Mouse (Mus musculus) hindbrain, embryonic 11.5 days (tissue): Measurements from ENCODE around the gene Col19a1. TPM values are rescaled to one million over a fixed set of nuclear protein-coding genes. Genes with fewer than 3 reads are reported as not detected.

Experiments used
- ATAC-seq: fragments of 200-750 bp; cut with Nextera tagmentation; 2 replicates; pipeline ENCODE4 v1.8.0; 2017; ENCODE audit warnings: mild to moderate bottlenecking, moderate TSS enrichment, moderate library complexity; ENCODE audit not compliant: low FRiP score
- DNase-seq: peaks from one replicate; pipeline ENCODE4 v3.0.0-alpha.2; 2015; ENCODE audit warnings: low spot score
- H3K27ac ChIP-seq: fragments of 300-500 bp; sonication (generic); 2 replicates; pipeline ENCODE4 v1.5.1; 2014; ENCODE audit warnings: mild to moderate bottlenecking, low read depth, low read length
- H3K27me3 ChIP-seq: fragments of 300-500 bp; sonication (generic); 2 replicates; pipeline ENCODE4 v1.6.1; 2014; ENCODE audit warnings: mild to moderate bottlenecking, low read length, moderate library complexity, mixed read lengths; ENCODE audit not compliant: control insufficient read depth, insufficient read depth
- H3K36me3 ChIP-seq: fragments of 300-500 bp; sonication (generic); 2 replicates; pipeline ENCODE4 v1.6.1; 2014; ENCODE audit warnings: mild to moderate bottlenecking, low read length, moderate library complexity, mixed read lengths; ENCODE audit not compliant: control insufficient read depth, insufficient read depth
- H3K4me1 ChIP-seq: fragments of 300-500 bp; sonication (generic); replicated peaks from 2 replicates; pipeline ENCODE4 v1.6.1; 2014; ENCODE audit warnings: low read length, mixed read lengths; ENCODE audit not compliant: control insufficient read depth, insufficient read depth
- H3K4me2 ChIP-seq: fragments of 300-500 bp; sonication (generic); replicated peaks from 2 replicates; pipeline ENCODE4 v1.6.1; 2014; ENCODE audit warnings: mild to moderate bottlenecking, low read depth, low read length
- H3K4me3 ChIP-seq: fragments of 300-500 bp; sonication (generic); 2 replicates; pipeline ENCODE4 v1.5.1; 2014; ENCODE audit warnings: low read depth, low read length
- H3K9ac ChIP-seq: fragments of 300-500 bp; sonication (generic); 2 replicates; pipeline ENCODE4 v1.6.1; 2014; ENCODE audit warnings: low read depth, low read length
- H3K9me3 ChIP-seq: fragments of 300-500 bp; sonication (generic); 2 replicates; pipeline ENCODE4 v1.6.1; 2016; ENCODE audit warnings: low read length; ENCODE audit not compliant: control insufficient read depth
- WGBS: fragments of 180-500 bp; shearing (Covaris S2); extraction: QIAGEN DNeasy Blood & Tissue Kit; methylation state at CpG from one replicate; pipeline ENCODE4 v1.1.7; 2014; 5-methylcytosine and 5-hydroxymethylcytosine counted together
- polyA plus RNA-seq: library from polyadenylated mRNA; unstranded; fragments of >200 nt; fragmentation: Nextera tagmentation; extraction: Ambion mirVana; gene quantifications from 2 replicates; pipeline ENCODE4 v1.2.1, GENCODE M21; 2014

The Col19a1 gene
- polyA plus RNA-seq, 1 experiment from 2014 or later, result 0.20 TPM

- no peaks in the 10 kb centered on the region for H3K9me3 ChIP-seq
- WGBS, result 81% methylated on average over 13 of the region's 13 CpGs
- no peak overlapping the region for H3K4me2 ChIP-seq
- H3K27me3 ChIP-seq, result no peaks in the 10 kb centered on the region
- DNase-seq (no peak), ATAC-seq (peak; percentile 85)
- no peaks in the 10 kb centered on the region for H3K4me1 ChIP-seq
- no peak overlapping the region for H3K4me3 ChIP-seq
- H3K9ac ChIP-seq, result no peak overlapping the region
- H3K27ac ChIP-seq, result no peak overlapping the region
- H3K36me3 ChIP-seq, result no peaks in the 10 kb centered on the region
Observed at GRCm38 (mm10) chr1:24349462-24350217, 237.6 kb downstream of the Col19a1 start.

GRCm38 (mm10) chr1:24347621-24348160 lies 239.6 kb downstream of the Col19a1 start:
- Histone ChIP-seq H3K27ac (no peak overlapping the region), H3K4me3 (no peak overlapping the region), H3K9me3 (no peaks in the 10 kb centered on the region), H3K36me3 (no peaks in the 10 kb centered on the region), H3K9ac (no peak overlapping the region), H3K4me1 (no peaks in the 10 kb centered on the region), H3K4me2 (no peak overlapping the region), H3K27me3 (no peaks in the 10 kb centered on the region)
- WGBS, result 73% methylated on average over 5 of the region's 5 CpGs
- DNase-seq (no peak), ATAC-seq (no peak)

- Histone ChIP-seq H3K4me1 (no peaks in the 10 kb centered on the region), H3K4me2 (no peak overlapping the region), H3K4me3 (no peak overlapping the region), H3K36me3 (no peaks in the 10 kb centered on the region), H3K27ac (no peak overlapping the region), H3K9me3 (no peaks in the 10 kb centered on the region), H3K9ac (no peak overlapping the region), H3K27me3 (no peaks in the 10 kb centered on the region)
- ATAC-seq (no peak), DNase-seq (no peak)
- 87% methylated on average over 10 of the region's 10 CpGs for WGBS
Observed at GRCm38 (mm10) chr1:24337556-24338275, 249.6 kb downstream of the Col19a1 start.

- H3K27ac ChIP-seq, result no peak overlapping the region
- H3K36me3 ChIP-seq, result no peaks in the 10 kb centered on the region
- no peaks in the 10 kb centered on the region for H3K9me3 ChIP-seq
- no peak overlapping the region for H3K4me3 ChIP-seq
- no peak for DNase-seq
- no peak for ATAC-seq
- H3K9ac ChIP-seq, result no peak overlapping the region
- H3K27me3 ChIP-seq, result no peaks in the 10 kb centered on the region
- no peaks in the 10 kb centered on the region for H3K4me1 ChIP-seq
- WGBS, result 83% methylated on average over 3 of the region's 3 CpGs
- H3K4me2 ChIP-seq, result no peak overlapping the region
Observed at GRCm38 (mm10) chr1:24336051-24336450, 251.2 kb downstream of the Col19a1 start.

GRCm38 (mm10) chr1:24316961-24317589 lies 270.2 kb downstream of the Col19a1 start:
- 81% methylated on average over 6 of the region's 6 CpGs for WGBS
- Histone ChIP-seq H3K9ac (no peak overlapping the region), H3K27me3 (no peaks in the 10 kb centered on the region), H3K4me2 (no peak overlapping the region), H3K27ac (no peak overlapping the region), H3K4me3 (no peak overlapping the region), H3K9me3 (no peaks in the 10 kb centered on the region), H3K36me3 (no peaks in the 10 kb centered on the region), H3K4me1 (no peaks in the 10 kb centered on the region)
- no peak for ATAC-seq
- no peak for DNase-seq

- Histone ChIP-seq H3K36me3 (no peaks in the 10 kb centered on the region), H3K9me3 (no peaks in the 10 kb centered on the region), H3K27me3 (no peaks in the 10 kb centered on the region), H3K4me1 (no peaks in the 10 kb centered on the region), H3K4me2 (no peak overlapping the region), H3K9ac (no peak overlapping the region), H3K27ac (no peak overlapping the region), H3K4me3 (no peak overlapping the region)
- DNase-seq (no peak), ATAC-seq (no peak)
- 90% methylated on average over 3 of the region's 3 CpGs for WGBS
Observed at GRCm38 (mm10) chr1:24316490-24316889, 270.8 kb downstream of the Col19a1 start.

- Histone ChIP-seq H3K9me3 (no peaks in the 10 kb centered on the region), H3K4me1 (no peaks in the 10 kb centered on the region), H3K4me2 (no peak overlapping the region), H3K4me3 (no peak overlapping the region), H3K27me3 (no peaks in the 10 kb centered on the region), H3K9ac (no peak overlapping the region), H3K27ac (no peak overlapping the region), H3K36me3 (no peaks in the 10 kb centered on the region)
- ATAC-seq, result no peak
- DNase-seq, result no peak
- WGBS, result 83% methylated on average over 4 of the region's 4 CpGs
Observed at GRCm38 (mm10) chr1:24310847-24311246, 276.4 kb downstream of the Col19a1 start.

GRCm38 (mm10) chr1:24310193-24310592 lies 277.1 kb downstream of the Col19a1 start:
- 51% methylated on average over 2 of the region's 2 CpGs for WGBS
- Histone ChIP-seq H3K27me3 (no peaks in the 10 kb centered on the region), H3K9me3 (no peaks in the 10 kb centered on the region)

More at GRCm38 (mm10) chr1:24310193-24310592, 277.1 kb downstream of the Col19a1 start:
- H3K4me2 ChIP-seq, result no peak overlapping the region
- H3K9ac ChIP-seq, result no peak overlapping the region
- H3K4me1 ChIP-seq, result no peaks in the 10 kb centered on the region
- DNase-seq (no peak), ATAC-seq (no peak)
- H3K36me3 ChIP-seq, result no peaks in the 10 kb centered on the region
- H3K27ac ChIP-seq, result no peak overlapping the region
- H3K4me3 ChIP-seq, result no peak overlapping the region
